Mouse (Mus musculus): ENCODE results near the gene Fcgr1. TPM values are rescaled to one million over a fixed set of nuclear protein-coding genes. Genes with fewer than 3 reads are reported as not detected.
"Not testable (repeated sequence)": the region's sequence is repeated elsewhere in the genome, so short reads cannot be mapped to it uniquely, and the experiment has no call there.

The Fcgr1 gene
- polyA plus RNA-seq, 1 experiment from 2014 or later, result 1.8 TPM

DNA sequence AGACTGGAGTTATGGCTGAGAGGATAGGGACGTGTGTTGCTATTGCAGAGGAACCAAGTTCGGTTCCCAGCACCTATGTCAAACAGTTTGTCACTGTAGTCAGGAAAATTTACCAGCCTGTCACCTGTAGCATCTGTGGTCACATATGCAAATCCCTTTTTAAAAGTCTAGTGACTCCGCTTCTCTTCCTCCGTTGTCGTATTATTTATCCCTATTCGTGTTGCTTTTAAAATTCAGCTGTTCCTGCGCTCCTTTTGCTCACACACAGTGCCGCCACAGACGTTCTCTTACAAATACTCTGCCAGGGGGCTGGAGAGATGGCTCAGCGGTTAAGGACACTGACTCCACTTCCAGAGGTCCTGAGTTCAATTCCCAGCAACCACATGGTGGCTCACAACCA is 28.8 kb upstream of the Fcgr1 start:
- Histone ChIP-seq H3K9me3 (replicated peaks) (no peaks in the 10 kb centered on the region), H3K4me3 (replicated peaks) (no peak overlapping the region), H3K27me3 (replicated peaks) (peaks cover 50% of the 10 kb centered on the region), H3K9ac (replicated peaks) (no peak overlapping the region), H3K36me3 (no peaks in the 10 kb centered on the region), H3K4me2 (no peak overlapping the region), H3K4me1 (peaks cover under 1% of the 10 kb centered on the region; the same call in 1 of the 2 replicates), H3K27ac (replicated peaks) (no peak overlapping the region)
- no peak for ATAC-seq (ENCODE audit: low FRiP score)
- WGBS, result 21% methylated on average over 10 of the region's 10 CpGs

DNA sequence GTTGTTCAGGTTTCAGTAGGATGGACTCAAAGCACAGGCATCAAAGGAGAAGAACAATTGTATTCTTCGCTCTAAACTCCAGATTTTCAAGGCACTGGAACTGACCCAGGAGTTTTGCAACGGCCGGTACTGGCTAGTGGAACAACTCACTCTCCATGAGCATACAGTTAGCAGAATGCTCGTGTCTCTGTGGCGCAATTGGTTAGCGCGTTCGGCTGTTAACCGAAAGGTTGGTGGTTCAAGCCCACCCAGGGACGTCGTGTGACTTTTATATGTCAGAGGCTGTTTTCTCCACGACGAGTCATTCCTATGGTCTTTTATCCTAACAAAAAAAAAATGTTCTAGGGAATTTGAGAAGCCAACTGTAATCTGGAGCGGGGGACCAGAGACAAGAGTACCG is 28.1 kb upstream of the Fcgr1 start:
- 14% methylated on average over 15 of the region's 15 CpGs for WGBS
- no peak for ATAC-seq (ENCODE audit: low FRiP score)
- Histone ChIP-seq H3K36me3 (no peaks in the 10 kb centered on the region), H3K9me3 (replicated peaks) (no peaks in the 10 kb centered on the region), H3K9ac (replicated peaks) (no peak overlapping the region), H3K27ac (replicated peaks) (no peak overlapping the region), H3K4me3 (replicated peaks) (no peak overlapping the region), H3K4me1 (no peaks in the 10 kb centered on the region), H3K4me2 (no peak overlapping the region), H3K27me3 (replicated peaks) (peaks cover 46% of the 10 kb centered on the region)

GRCm38 (mm10) chr3:96320003-96320402 is 26.2 kb upstream of the Fcgr1 start:
- H3K27ac ChIP-seq (replicated peaks); H3K4me3 ChIP-seq (replicated peaks); ATAC-seq (ENCODE audit: low FRiP score); H3K9me3 ChIP-seq (replicated peaks); H3K36me3 ChIP-seq; H3K9ac ChIP-seq (replicated peaks); H3K4me2 ChIP-seq; H3K4me1 ChIP-seq: not testable (repeated sequence)
- 94% methylated on average over 13 of the region's 13 CpGs for WGBS
- H3K27me3 ChIP-seq (replicated peaks), result peaks cover 29% of the 10 kb centered on the region

- H3K27ac ChIP-seq (replicated peaks), result no peak overlapping the region
- no peaks in the 10 kb centered on the region for H3K9me3 ChIP-seq (replicated peaks)
- no peak overlapping the region for H3K4me2 ChIP-seq
- H3K4me3 ChIP-seq (replicated peaks), result no peak overlapping the region
- H3K9ac ChIP-seq (replicated peaks), result no peak overlapping the region
- H3K27me3 ChIP-seq (replicated peaks), result no peaks in the 10 kb centered on the region
- H3K36me3 ChIP-seq, result no peaks in the 10 kb centered on the region
- no peak for ATAC-seq (ENCODE audit: low FRiP score)
- 61% methylated on average over 8 of the region's 8 CpGs for WGBS
- no peaks in the 10 kb centered on the region for H3K4me1 ChIP-seq
These were observed 18.8 kb upstream of the Fcgr1 start for GRCm38 (mm10) chr3:96312341-96313098.

- no peak overlapping the region for H3K4me3 ChIP-seq (replicated peaks)
- H3K4me1 ChIP-seq, result no peaks in the 10 kb centered on the region
- ATAC-seq (ENCODE audit: low FRiP score), result no peak
- no peak overlapping the region for H3K9ac ChIP-seq (replicated peaks)
- no peaks in the 10 kb centered on the region for H3K27me3 ChIP-seq (replicated peaks)
- H3K36me3 ChIP-seq, result no peaks in the 10 kb centered on the region
- no peak overlapping the region for H3K4me2 ChIP-seq
- H3K9me3 ChIP-seq (replicated peaks), result no peaks in the 10 kb centered on the region
- no peak overlapping the region for H3K27ac ChIP-seq (replicated peaks)
- WGBS, result 69% methylated on average over 3 of the region's 3 CpGs
These were observed 15.7 kb upstream of the Fcgr1 start for GRCm38 (mm10) chr3:96309441-96309840.

GRCm38 (mm10) chr3:96306506-96306905 is 12.7 kb upstream of the Fcgr1 start:
- ATAC-seq (ENCODE audit: low FRiP score), result no peak

DNA sequence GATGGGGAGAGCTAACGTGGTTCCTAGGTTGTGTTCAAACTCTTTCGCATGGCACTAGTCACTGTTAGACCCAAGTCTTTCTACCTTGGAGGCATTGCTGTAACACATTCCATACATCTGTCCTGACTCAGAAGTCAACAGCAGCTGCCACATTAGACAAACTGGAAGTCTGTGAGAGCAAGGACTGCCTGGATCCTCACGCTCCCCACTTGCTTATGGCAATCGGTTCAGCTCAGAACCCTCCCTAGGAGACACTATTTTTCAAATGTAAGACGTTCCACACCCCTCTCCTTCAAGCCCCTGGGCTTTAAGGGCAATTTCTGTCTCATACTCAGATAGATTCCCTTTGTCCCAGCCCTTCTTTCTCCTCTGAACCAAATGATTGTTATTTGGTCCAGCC is 8.3 kb upstream of the Fcgr1 start:
- H3K4me2 ChIP-seq, result no peak overlapping the region
- no peaks in the 10 kb centered on the region for H3K4me1 ChIP-seq
- no peak overlapping the region for H3K9ac ChIP-seq (replicated peaks)
- 83% methylated on average over 5 of the region's 5 CpGs for whole genome bisulfite sequencing
- no peak for ATAC-seq (ENCODE audit: low FRiP score)
- H3K27ac ChIP-seq (replicated peaks), result no peak overlapping the region
- no peaks in the 10 kb centered on the region for H3K27me3 ChIP-seq (replicated peaks)
- no peaks in the 10 kb centered on the region for H3K36me3 ChIP-seq
- no peak overlapping the region for H3K4me3 ChIP-seq (replicated peaks)
- H3K9me3 ChIP-seq (replicated peaks), result no peaks in the 10 kb centered on the region

More at GRCm38 (mm10) chr3:96306506-96306905, 12.7 kb upstream of the Fcgr1 start:
- Histone ChIP-seq H3K4me2 (no peak overlapping the region), H3K27ac (replicated peaks) (no peak overlapping the region), H3K36me3 (no peaks in the 10 kb centered on the region), H3K27me3 (replicated peaks) (no peaks in the 10 kb centered on the region), H3K4me3 (replicated peaks) (no peak overlapping the region), H3K9me3 (replicated peaks) (no peaks in the 10 kb centered on the region), H3K9ac (replicated peaks) (no peak overlapping the region), H3K4me1 (no peaks in the 10 kb centered on the region)
- 77% methylated on average over 9 of the region's 9 CpGs for WGBS

DNA sequence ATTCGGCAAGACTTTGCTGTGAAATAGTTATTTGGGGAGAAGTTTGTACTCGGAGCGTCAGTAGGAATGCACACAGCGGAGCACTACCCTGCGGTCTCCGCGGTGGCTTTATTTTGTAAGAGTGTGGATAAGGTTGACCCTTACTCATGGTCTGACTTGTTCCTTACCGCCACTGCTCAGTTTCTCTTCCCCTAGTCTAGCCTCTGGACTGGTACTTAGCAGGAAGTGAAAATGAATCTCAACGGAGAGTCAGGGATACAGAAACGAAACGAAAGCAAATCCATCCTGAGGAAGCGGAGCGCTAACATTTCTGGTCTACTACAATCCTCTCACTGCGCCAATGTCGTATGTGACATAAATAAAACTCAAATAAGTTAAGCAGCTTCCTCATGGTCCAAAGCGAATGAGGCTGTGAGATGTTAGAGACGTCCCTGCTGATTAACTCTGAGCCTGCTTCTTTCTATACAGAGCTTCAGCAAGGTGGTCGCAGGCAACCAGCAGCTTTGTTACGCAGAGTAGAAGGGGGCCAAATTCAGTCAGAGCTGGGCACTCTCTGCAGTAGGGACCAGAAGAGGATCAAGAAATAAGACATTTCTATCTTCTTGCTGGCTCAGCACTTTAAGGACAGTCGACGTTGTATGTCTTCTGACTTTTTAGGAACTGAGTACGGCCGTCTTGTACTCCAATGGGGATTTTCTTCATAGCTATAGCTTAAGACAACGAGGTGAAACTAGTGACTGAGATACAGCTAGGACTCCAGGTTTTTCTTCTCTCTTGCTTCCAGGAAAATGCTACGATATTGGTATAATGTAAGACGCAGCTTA is 7.1 kb upstream of the Fcgr1 start:
- Histone ChIP-seq H3K36me3 (no peaks in the 10 kb centered on the region), H3K27ac (replicated peaks) (no peak overlapping the region), H3K4me2 (peak overlapping the region; percentile 26), H3K9ac (replicated peaks) (no peak overlapping the region), H3K9me3 (replicated peaks) (no peaks in the 10 kb centered on the region), H3K4me3 (replicated peaks) (no peak overlapping the region), H3K27me3 (replicated peaks) (no peaks in the 10 kb centered on the region), H3K4me1 (no peaks in the 10 kb centered on the region)
- ATAC-seq (ENCODE audit: low FRiP score), result no peak
- WGBS, result 74% methylated on average over 26 of the region's 26 CpGs

DNA sequence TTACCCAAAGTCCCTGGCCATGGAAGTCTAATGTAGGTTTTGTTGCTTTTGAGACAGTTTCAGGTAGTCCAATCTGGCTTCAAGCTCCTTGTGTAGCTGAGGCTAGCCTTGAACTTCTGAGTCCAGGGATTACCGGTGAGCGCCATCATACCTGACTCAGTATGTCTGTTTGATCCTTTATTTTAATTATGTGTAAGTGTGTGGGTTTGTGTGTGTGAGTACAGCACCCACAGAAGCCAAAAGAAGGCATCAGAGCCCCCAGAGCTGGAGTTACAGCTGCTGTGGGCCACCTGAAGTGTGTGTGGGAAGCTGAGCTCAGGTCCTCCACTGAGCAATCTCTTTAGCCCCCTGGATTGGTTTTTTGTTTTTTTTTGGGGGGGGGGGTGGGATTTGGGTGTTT is 5.8 kb upstream of the Fcgr1 start:
- H3K27ac ChIP-seq (replicated peaks), result no peak overlapping the region
- no peaks in the 10 kb centered on the region for H3K27me3 ChIP-seq (replicated peaks)
- no peak overlapping the region for H3K4me2 ChIP-seq
- H3K9ac ChIP-seq (replicated peaks), result no peak overlapping the region
- WGBS, result 97% methylated on average over 2 of the region's 2 CpGs
- no peaks in the 10 kb centered on the region for H3K4me1 ChIP-seq
- H3K9me3 ChIP-seq (replicated peaks), result no peaks in the 10 kb centered on the region
- H3K36me3 ChIP-seq, result no peaks in the 10 kb centered on the region
- ATAC-seq (ENCODE audit: low FRiP score), result no peak
- H3K4me3 ChIP-seq (replicated peaks), result no peak overlapping the region

DNA sequence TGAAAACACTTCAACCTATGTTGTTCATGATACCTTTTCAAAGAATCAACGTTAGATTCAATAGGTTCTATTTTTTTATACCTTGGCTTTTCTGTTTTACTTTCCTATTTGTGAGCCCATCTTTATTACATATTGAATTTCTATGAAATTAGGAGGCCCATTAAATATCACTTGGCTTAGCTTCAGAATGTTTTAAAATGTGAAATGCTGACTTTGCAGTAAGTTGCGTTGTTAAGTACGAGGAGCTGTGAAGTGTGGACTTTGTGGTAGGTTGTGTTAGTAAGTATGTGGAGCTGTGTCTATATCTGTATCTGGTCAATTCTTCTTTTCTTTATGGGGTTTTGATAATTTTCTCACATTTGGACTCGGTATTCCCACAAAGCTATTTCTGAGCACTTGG is 4.6 kb upstream of the Fcgr1 start:
- H3K27me3 ChIP-seq (replicated peaks), result no peaks in the 10 kb centered on the region
- no peak overlapping the region for H3K27ac ChIP-seq (replicated peaks)
- H3K4me1 ChIP-seq, result no peaks in the 10 kb centered on the region
- no peaks in the 10 kb centered on the region for H3K36me3 ChIP-seq
- H3K4me2 ChIP-seq, result no peak overlapping the region
- no peaks in the 10 kb centered on the region for H3K9me3 ChIP-seq (replicated peaks)
- H3K4me3 ChIP-seq (replicated peaks), result no peak overlapping the region
- no peak overlapping the region for H3K9ac ChIP-seq (replicated peaks)
- 90% methylated on average over 4 of the region's 4 CpGs for WGBS
- ATAC-seq (ENCODE audit: low FRiP score), result no peak

- no peaks in the 10 kb centered on the region for H3K36me3 ChIP-seq
- no peak overlapping the region for H3K4me3 ChIP-seq (replicated peaks)
- no peak overlapping the region for H3K9ac ChIP-seq (replicated peaks)
- no peaks in the 10 kb centered on the region for H3K27me3 ChIP-seq (replicated peaks)
- no peak overlapping the region for H3K4me2 ChIP-seq
- H3K4me1 ChIP-seq, result no peaks in the 10 kb centered on the region
- no peaks in the 10 kb centered on the region for H3K9me3 ChIP-seq (replicated peaks)
- WGBS, result 57% methylated on average over 5 of the region's 5 CpGs
- H3K27ac ChIP-seq (replicated peaks), result no peak overlapping the region
- no peak for ATAC-seq (ENCODE audit: low FRiP score)
These were observed 401 bp downstream of the Fcgr1 start for GRCm38 (mm10) chr3:96293368-96293767.

GRCm38 (mm10) chr3:96292641-96293040 is 1.1 kb downstream of the Fcgr1 start:
- Histone ChIP-seq H3K9ac (replicated peaks) (no peak overlapping the region), H3K4me2 (no peak overlapping the region), H3K27me3 (replicated peaks) (no peaks in the 10 kb centered on the region), H3K9me3 (replicated peaks) (no peaks in the 10 kb centered on the region), H3K4me3 (replicated peaks) (no peak overlapping the region), H3K27ac (replicated peaks) (no peak overlapping the region), H3K36me3 (no peaks in the 10 kb centered on the region), H3K4me1 (no peaks in the 10 kb centered on the region)
- no peak for ATAC-seq (ENCODE audit: low FRiP score)
- 63% methylated on average over 6 of the region's 6 CpGs for WGBS
